Mouse (Mus musculus) monocyte, adult 2 months (primary cell): ENCODE results near the gene Apopt1.
"Not testable (repeated sequence)": the region's sequence is repeated elsewhere in the genome, so short reads cannot be mapped to it uniquely, and the experiment has no call there.

Source experiments
- DNase-seq, 2 experiments: peaks; one replicate each; pipeline ENCODE4 v3.0.0; 2022; ENCODE audit warnings: low spot score in 2 of 2, low read depth in 1 of 2

Gene Apopt1

GRCm38 (mm10) chr12:111705186-111705973, 7.7 kb upstream of the Apopt1 start:
- DNase-seq, result no peak

DNA sequence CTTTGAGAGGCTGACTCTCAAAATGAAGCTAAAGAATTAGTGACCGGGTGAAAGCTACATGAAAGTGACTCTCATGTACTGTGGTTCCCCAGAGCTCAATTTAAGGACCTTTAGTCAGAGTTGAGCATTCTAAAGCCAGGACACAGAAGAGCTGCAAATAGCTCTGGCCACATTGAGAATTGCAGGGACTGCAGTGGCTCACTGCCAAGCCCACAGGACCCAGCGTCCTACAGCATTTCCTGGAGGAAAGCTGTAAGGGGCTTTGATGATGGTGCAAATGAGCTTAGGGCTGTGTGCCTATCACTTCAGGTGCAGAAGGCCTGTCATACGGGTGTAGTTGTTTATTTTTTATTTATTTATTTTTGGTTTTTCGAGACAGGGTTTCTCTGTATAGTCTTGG, 4.9 kb upstream of the Apopt1 start:
- DNase-seq, result no peak

DNA sequence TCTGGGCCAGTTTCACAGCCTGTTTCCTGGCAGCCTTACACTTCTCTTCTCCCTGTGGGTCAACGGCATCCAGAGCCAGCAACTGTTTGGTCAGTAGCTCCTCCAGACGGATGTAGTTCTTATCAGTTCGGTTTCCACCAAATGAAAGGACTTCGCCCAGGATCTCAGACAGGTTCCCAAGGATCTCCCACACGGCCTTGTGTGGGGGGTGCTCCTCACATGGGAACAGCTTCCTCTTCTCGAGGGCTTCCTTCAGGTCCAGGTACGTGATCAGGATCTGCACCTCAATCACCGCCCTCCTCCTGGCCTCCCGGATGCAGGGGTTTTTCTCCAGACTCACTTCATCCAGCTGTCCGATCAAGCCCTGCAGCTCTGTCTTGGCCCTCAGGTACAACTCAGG, 3.0 kb upstream of the Apopt1 start:
- DNase-seq, result no peak

DNA sequence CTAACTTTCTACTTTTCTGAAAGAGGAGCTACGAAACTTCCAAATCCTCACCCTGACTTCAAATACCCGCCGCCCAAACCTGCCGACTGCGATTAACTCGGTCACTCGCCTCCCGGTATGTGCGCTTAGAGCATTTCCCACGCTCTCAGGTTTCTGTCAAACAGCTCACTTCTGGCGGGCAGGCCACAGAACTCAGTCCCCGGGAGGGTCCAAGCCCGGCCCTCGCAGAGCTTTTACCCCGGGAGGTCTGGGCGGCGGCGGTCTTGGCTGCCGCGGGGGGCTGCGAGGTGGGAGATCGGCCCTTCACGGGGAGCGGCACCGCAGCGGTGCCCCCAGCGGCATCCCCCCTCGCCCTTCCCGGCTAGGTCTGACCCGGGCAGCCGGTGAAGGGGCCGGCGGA, 585 bp upstream of the Apopt1 start:
- DNase-seq, result no peak

- DNase-seq, result not testable (repeated sequence)
Observed at GRCm38 (mm10) chr12:111713880-111714279, 819 bp downstream of the Apopt1 start.

DNA sequence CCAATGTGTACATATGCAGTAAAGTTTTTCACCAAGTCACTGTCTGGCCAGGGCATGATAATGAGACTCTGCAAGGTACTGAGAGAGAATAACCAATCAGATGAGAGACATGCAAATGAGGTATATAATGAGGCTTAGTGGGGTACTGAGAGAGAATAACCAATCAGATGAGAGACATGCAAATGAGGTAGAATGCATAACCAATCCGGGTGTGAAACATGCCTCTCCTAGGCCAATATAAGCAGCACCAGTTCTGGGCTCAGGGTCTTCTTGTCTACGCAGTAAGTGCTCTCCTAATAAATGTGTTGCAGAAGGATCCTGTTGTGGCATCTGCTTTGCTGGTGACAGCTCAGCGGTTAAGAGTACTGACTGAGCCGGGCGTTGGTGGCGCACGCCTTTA, 3.4 kb downstream of the Apopt1 start:
- no peak for DNase-seq

- no peak for DNase-seq
Observed at GRCm38 (mm10) chr12:111718656-111719055, 5.6 kb downstream of the Apopt1 start.

- no peak for DNase-seq
Observed at GRCm38 (mm10) chr12:111720222-111720621, 7.2 kb downstream of the Apopt1 start.

GRCm38 (mm10) chr12:111722654-111723053, 9.6 kb downstream of the Apopt1 start:
- DNase-seq, result no peak

DNA sequence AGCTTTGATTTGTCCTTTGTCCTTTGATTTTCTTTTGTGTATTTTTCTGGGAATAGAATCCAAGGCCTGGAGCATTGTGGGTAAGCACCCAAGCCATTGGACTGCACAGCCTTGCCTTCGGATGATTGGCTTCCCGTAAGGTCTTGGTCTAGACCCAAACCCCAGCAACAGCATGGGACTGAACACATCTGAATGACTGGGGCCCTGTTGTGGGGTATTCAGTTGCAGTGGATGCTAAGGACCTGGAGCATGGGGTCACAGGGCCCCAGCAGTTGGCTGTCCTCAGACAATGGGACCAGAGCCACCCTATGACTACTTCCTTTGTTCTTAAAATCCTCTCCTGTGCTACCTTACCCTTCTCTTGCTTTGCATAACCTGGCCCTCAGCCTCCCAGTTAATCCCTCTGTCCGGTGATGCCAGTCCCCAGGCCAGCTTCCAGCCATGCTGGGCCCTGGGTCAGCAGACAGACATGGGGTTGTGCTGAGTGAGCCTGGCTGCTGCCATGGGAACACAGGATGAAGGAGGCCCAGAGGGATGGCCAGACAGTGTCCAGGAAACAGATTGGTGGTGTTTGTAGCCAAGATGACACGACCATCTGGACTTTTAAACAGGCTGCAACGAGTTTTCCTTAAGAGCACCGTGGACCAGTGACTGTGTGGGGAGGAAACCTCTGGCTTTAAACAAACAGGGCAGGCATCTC, 11.7 kb downstream of the Apopt1 start:
- DNase-seq, result no peak

GRCm38 (mm10) chr12:111725338-111726121, 12.5 kb downstream of the Apopt1 start:
- DNase-seq, result no peak

DNA sequence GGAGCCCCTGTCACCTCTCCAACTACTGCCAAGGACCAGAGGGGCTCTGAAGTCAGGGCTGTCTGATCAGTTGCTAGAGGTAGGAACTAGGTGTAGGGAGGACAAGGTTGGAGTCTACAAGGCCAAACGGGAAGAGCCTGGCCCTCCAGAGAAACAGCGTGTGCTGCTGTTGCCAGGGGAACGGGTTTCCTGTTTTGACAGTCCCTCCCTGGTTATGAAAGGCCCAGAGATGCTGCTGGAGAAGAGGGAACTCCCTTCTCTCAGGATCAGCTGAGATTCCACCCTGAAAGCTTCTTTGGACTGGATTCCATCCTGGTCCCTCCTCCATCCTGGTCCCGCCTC, 13.0 kb downstream of the Apopt1 start:
- DNase-seq, result peak; percentile 33 to 37

DNA sequence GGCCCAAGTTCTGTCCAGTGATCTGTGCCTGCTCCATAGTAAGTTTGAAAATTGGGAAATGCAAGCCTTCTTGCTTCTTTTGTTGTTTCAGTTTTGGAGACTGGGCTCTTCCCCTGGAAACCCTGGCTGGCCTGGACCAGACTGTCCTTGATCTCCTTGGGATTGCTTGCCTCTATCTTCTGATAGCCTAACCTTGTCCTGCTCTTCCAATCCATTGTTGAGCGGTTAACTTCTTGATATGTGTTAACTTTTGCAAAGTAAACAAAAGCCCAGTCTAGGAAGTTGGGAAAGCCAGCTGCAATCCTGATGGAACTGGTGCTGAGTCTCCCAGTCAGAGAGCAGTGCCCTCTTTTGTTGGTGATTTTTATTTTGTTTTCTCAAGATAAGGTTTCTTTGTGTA, 14.9 kb downstream of the Apopt1 start:
- no peak for DNase-seq

- peak; percentile 42 to 69 for DNase-seq
Observed at GRCm38 (mm10) chr12:111731822-111732807, 19.1 kb downstream of the Apopt1 start.

DNA sequence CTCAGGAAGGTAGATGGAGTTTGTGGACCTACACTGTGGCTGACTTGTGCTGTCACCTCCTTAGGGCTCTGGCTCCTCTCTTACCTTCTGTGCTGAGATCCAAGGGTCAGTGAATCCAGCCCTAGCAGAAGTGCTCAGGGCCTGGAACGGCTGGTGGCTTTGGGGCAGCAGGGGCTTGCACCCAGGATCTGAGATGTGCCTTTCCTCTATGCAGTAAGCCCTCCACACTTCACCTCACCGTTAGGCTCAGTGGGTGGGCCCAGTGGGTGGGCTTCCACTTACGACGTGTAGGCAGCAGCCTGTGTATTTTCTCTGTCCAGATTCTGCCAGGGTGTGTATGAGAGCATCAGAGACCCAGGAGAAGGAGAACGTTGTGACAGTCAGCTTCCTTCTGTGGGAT, 19.9 kb downstream of the Apopt1 start:
- DNase-seq, result no peak

DNA sequence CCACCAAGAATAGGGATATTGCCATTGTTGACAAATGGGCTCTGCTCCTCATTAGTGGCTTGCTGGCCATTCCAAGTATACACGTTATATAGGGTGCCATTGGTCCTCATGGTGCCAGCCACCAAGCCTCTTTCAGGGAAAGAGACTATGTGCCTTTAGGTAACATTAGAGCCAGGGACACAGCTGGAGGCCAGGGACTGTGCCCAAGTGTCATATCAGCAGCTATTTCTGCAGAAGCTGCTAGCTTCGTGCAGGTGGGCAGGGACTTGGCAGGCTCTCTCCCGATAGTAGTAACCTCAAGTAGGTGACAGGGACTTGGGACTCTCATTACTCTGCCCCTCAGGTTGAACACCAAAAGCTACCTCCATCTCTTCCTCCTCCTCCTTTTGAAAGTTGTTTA, 21.9 kb downstream of the Apopt1 start:
- no peak for DNase-seq

GRCm38 (mm10) chr12:111736676-111737075, 23.6 kb downstream of the Apopt1 start:
- DNase-seq, result not testable (repeated sequence)

GRCm38 (mm10) chr12:111737370-111737769, 24.3 kb downstream of the Apopt1 start:
- no peak for DNase-seq

DNA sequence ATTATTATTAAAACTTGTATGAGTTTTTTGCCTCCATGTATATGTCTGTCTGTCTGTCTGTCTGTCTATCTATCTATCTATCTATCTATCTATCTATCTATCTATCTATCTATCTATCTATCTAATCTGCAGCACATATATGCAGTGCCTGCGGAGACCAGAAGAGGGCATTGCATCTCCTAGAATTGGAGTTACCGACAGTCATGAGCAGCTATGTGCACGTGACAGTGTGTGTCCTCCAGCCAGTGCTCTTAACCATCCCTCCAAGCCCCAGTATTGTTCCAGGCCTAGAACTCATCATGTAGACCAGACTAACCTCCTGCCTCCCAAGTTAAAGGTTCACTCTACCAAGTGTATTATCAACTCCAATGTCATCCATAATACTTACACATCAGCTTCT, 25.7 kb downstream of the Apopt1 start:
- DNase-seq, result peak in 1 of 2 experiments; percentile 30

DNA sequence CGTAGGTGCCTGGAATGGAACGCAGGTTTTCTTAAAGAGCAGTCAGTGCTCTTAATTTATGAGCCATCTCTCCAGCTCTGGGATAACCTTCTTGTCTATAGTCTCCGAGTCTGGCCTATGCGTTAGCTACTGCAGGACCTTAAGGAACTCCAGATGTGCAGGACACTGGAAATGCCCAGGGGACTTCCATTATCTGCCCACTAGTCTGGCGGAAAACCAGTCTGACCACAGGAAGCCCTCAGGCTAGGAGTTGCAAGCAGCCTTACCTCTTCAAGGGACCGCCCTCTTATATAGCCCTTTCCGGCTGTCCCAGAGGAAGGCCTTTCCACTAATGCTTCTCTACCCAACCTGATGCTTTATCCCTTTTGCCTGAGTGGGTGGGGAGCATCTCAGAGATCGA, 28.3 kb downstream of the Apopt1 start:
- DNase-seq, result no peak

GRCm38 (mm10) chr12:111743419-111743818, 30.4 kb downstream of the Apopt1 start:
- no peak for DNase-seq
